Mouse (Mus musculus): ENCODE data around the gene Adamts14. TPM values are rescaled to one million over a fixed set of nuclear protein-coding genes. Genes with fewer than 3 reads are reported as not detected.

Gene Adamts14
- polyA plus RNA-seq, 1 experiment from 2014 or later, result 0.64 TPM

DNA sequence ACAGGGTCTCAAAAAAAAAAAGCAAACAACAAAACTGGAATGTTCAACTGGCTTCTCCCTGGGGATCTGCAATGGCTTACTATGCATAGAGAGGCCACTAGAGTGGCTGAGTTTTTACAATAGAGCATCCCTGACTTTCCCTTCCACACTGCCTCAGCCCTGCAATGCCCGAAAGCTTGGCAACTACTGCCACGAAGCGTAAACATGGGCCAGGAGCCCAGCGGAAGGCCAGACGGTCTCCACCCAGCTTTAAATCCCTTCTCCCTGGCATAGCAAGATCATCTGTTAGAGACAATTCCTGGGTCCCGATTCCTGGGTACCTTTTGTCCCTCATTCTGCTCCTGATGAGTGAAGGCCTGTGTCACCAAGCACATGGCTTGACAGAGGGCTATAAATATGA is 30.8 kb upstream of the Adamts14 start:
- WGBS (ENCODE audit: insufficient replicate concordance), result 87% methylated on average over 6 of the region's 6 CpGs
- Histone ChIP-seq H3K4me2 (no peak overlapping the region), H3K4me3 (ENCODE audit: low read depth, low read length) (no peak overlapping the region), H3K27me3 (ENCODE audit: control insufficient read depth, insufficient read depth, low read length) (no peaks in the 10 kb centered on the region), H3K9ac (ENCODE audit: low read depth, low read length) (no peak overlapping the region), H3K4me1 (ENCODE audit: control insufficient read depth, insufficient read depth, low read length) (no peaks in the 10 kb centered on the region), H3K9me3 (replicated peaks; ENCODE audit: control insufficient read depth, low read length) (no peaks in the 10 kb centered on the region), H3K36me3 (ENCODE audit: control insufficient read depth, insufficient read depth, low read length) (no peaks in the 10 kb centered on the region), H3K27ac (ENCODE audit: low read depth, low read length) (no peak overlapping the region)
- no peak for ATAC-seq (replicated peaks; ENCODE audit: insufficient number of reproducible peaks, low FRiP score, low TSS enrichment)

DNA sequence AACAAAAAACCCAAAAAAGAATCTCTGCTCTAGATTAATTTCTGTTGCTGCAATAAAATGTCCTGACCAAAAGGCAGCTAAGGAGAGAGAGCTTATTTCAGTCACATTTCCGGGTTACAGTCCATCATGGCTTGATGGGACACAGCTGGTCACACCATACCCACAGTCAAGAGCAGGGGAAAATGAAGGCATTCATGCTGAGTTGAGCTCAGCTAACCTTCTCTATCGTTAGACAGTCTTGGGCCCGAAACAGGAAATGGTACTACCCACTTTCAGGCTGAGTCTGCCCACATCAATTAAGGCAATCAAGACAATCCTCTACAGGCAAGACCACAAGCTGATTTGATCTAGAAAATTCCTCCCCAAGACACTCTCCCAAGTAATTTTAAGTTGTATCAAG is 27.8 kb upstream of the Adamts14 start:
- 71% methylated on average over 3 of the region's 3 CpGs for WGBS (ENCODE audit: insufficient replicate concordance)
- no peak for ATAC-seq (replicated peaks; ENCODE audit: insufficient number of reproducible peaks, low FRiP score, low TSS enrichment)
- H3K4me1 ChIP-seq (ENCODE audit: control insufficient read depth, insufficient read depth, low read length), result no peaks in the 10 kb centered on the region
- no peak overlapping the region for H3K4me2 ChIP-seq
- no peaks in the 10 kb centered on the region for H3K9me3 ChIP-seq (replicated peaks; ENCODE audit: control insufficient read depth, low read length)
- H3K27me3 ChIP-seq (ENCODE audit: control insufficient read depth, insufficient read depth, low read length), result no peaks in the 10 kb centered on the region
- H3K4me3 ChIP-seq (ENCODE audit: low read depth, low read length), result no peak overlapping the region
- no peak overlapping the region for H3K9ac ChIP-seq (ENCODE audit: low read depth, low read length)
- H3K36me3 ChIP-seq (ENCODE audit: control insufficient read depth, insufficient read depth, low read length), result no peaks in the 10 kb centered on the region
- no peak overlapping the region for H3K27ac ChIP-seq (ENCODE audit: low read depth, low read length)

DNA sequence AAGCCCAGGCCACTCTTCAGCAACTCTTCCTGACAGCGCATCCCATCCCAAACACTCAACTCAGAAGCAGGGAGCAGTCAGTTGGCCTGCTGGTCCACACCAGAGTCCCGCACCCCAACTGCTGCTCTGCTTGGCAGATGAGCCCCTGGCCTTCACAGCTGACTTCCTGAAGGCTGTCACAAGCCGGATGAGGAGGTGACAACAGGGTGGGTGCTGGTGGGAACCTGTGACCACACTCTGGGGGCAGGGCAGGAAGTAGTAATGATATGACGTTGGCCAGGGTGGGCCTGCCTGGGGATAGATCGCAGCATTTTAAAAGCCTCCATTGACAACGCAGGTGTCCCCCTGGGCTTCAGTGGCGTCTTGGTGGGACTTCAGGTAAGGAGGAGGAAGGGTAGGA is 24.2 kb upstream of the Adamts14 start, which contains the start of gene Prf1:
TSS of gene Prf1 (plus strand) at position 357 of the 400 bp plus-strand sequence.
- no peak within 1 kb of the TSS for H3K4me3 ChIP-seq (ENCODE audit: low read depth, low read length)
- H3K9ac ChIP-seq (ENCODE audit: low read depth, low read length), result no peak within 1 kb of the TSS
- H3K4me2 ChIP-seq, result no peak within 1 kb of the TSS
- H3K27me3 ChIP-seq (ENCODE audit: control insufficient read depth, insufficient read depth, low read length), result no peaks in the 10 kb centered on the region
- ATAC-seq (replicated peaks; ENCODE audit: insufficient number of reproducible peaks, low FRiP score, low TSS enrichment), result no peak
- no peaks in the 10 kb centered on the region for H3K36me3 ChIP-seq (ENCODE audit: control insufficient read depth, insufficient read depth, low read length)
- H3K4me1 ChIP-seq (ENCODE audit: control insufficient read depth, insufficient read depth, low read length), result no peaks in the 10 kb centered on the region
- H3K27ac ChIP-seq (ENCODE audit: low read depth, low read length), result no peak within 1 kb of the TSS
- H3K9me3 ChIP-seq (replicated peaks; ENCODE audit: control insufficient read depth, low read length), result no peaks in the 10 kb centered on the region
- 70% methylated on average over 7 of the region's 7 CpGs for WGBS (ENCODE audit: insufficient replicate concordance)

DNA sequence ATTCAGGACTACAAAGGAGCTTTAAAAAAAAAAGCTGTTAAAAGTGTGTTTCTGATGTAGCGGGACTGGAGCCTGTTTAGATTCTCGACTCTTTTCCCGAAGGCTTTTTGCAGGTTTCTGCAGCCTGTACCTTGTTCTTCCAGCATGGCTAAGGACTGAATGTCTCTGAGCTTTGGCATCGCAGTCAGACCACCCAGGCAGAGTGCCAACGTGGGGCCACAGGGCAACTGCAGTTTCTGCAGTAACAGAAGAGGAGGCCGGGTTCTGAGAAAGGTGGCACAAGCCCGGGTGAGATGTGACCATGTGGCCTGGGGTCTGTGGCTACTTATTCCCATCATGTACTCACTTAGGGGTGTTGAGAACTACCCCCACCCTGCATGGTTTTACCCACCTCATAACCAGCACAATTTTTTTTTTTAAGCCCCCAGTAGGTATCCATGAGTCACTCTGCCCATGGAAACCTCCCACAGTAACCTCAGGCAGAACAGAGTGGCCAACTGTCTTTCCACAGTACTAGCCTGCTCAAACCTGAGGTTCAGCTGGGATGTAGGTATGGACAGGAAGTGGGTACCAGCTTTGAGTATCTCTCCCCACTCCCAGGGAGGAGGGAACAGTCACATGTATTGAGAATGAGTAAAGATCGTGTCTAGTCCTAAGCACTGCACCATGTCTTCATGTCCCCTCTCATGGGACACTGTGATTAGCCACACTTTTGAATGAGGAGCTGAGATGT is 23.6 kb upstream of the Adamts14 start:
- no peaks in the 10 kb centered on the region for H3K27me3 ChIP-seq (ENCODE audit: control insufficient read depth, insufficient read depth, low read length)
- no peak overlapping the region for H3K27ac ChIP-seq (ENCODE audit: low read depth, low read length)
- 78% methylated on average over 8 of the region's 8 CpGs for WGBS (ENCODE audit: insufficient replicate concordance)
- ATAC-seq (replicated peaks; ENCODE audit: insufficient number of reproducible peaks, low FRiP score, low TSS enrichment), result no peak
- H3K4me1 ChIP-seq (ENCODE audit: control insufficient read depth, insufficient read depth, low read length), result no peaks in the 10 kb centered on the region
- H3K4me2 ChIP-seq, result no peak overlapping the region
- H3K4me3 ChIP-seq (ENCODE audit: low read depth, low read length), result no peak overlapping the region
- no peak overlapping the region for H3K9ac ChIP-seq (ENCODE audit: low read depth, low read length)
- H3K9me3 ChIP-seq (replicated peaks; ENCODE audit: control insufficient read depth, low read length), result no peaks in the 10 kb centered on the region
- H3K36me3 ChIP-seq (ENCODE audit: control insufficient read depth, insufficient read depth, low read length), result no peaks in the 10 kb centered on the region

DNA sequence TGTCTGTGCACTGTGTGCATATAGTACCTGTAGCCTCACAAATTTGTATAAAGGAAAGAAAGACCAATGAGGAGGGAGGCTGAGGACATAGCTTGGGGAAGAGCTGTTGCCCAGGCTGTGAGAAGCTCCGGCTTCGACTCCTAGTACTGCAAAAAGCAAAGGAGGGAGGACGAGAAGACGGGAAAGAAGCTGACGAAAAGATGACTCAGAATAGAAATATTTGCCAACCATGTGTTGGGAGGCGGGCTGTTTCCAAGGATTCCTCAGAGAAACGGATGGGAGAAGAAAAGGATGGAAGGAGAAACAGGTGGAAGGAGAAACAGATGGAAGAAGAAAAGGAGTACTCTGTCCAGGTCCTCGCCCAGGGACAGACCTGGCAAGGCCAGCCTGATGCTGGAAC is 21.0 kb upstream of the Adamts14 start:
- H3K27ac ChIP-seq (ENCODE audit: low read depth, low read length), result no peak overlapping the region
- H3K4me3 ChIP-seq (ENCODE audit: low read depth, low read length), result no peak overlapping the region
- H3K9me3 ChIP-seq (replicated peaks; ENCODE audit: control insufficient read depth, low read length), result no peaks in the 10 kb centered on the region
- peaks cover 3% of the 10 kb centered on the region; the same call in 1 of the 2 replicates for H3K4me1 ChIP-seq (ENCODE audit: control insufficient read depth, insufficient read depth, low read length)
- no peak overlapping the region for H3K9ac ChIP-seq (ENCODE audit: low read depth, low read length)
- H3K4me2 ChIP-seq, result no peak overlapping the region
- H3K27me3 ChIP-seq (ENCODE audit: control insufficient read depth, insufficient read depth, low read length), result no peaks in the 10 kb centered on the region
- no peak for ATAC-seq (replicated peaks; ENCODE audit: insufficient number of reproducible peaks, low FRiP score, low TSS enrichment)
- WGBS (ENCODE audit: insufficient replicate concordance), result 61% methylated on average over 8 of the region's 8 CpGs
- no peaks in the 10 kb centered on the region for H3K36me3 ChIP-seq (ENCODE audit: control insufficient read depth, insufficient read depth, low read length)

DNA sequence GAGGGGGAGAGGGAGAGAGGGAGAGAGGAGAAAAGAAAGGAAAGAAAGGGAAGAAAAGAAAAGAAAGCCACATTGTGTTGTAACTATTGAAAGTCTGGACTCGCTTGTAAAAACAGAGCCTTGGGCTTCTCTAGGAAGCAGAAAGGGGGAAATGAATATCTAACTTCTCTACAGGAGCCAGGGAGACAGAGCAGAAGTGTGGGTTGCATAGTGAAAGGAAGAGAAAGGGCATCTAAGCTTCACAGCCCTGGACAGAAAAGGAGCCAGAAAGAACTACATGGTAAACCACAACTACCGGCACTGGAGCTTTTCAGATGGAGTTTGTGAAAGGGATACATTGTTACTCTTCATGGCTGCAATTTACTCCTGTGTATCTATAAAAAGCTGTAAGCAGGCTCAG is 17.2 kb upstream of the Adamts14 start:
- no peaks in the 10 kb centered on the region for H3K36me3 ChIP-seq (ENCODE audit: control insufficient read depth, insufficient read depth, low read length)
- H3K4me2 ChIP-seq, result no peak overlapping the region
- H3K27ac ChIP-seq (ENCODE audit: low read depth, low read length), result peak overlapping the region; percentile 77
- H3K4me3 ChIP-seq (ENCODE audit: low read depth, low read length), result no peak overlapping the region
- no peaks in the 10 kb centered on the region for H3K9me3 ChIP-seq (replicated peaks; ENCODE audit: control insufficient read depth, low read length)
- 62% methylated on average over 2 of the region's 2 CpGs for WGBS (ENCODE audit: insufficient replicate concordance)
- H3K27me3 ChIP-seq (ENCODE audit: control insufficient read depth, insufficient read depth, low read length), result no peaks in the 10 kb centered on the region
- H3K9ac ChIP-seq (ENCODE audit: low read depth, low read length), result no peak overlapping the region
- no peak for ATAC-seq (replicated peaks; ENCODE audit: insufficient number of reproducible peaks, low FRiP score, low TSS enrichment)
- H3K4me1 ChIP-seq (ENCODE audit: control insufficient read depth, insufficient read depth, low read length), result peaks cover 4% of the 10 kb centered on the region; the same call in 1 of the 2 replicates

DNA sequence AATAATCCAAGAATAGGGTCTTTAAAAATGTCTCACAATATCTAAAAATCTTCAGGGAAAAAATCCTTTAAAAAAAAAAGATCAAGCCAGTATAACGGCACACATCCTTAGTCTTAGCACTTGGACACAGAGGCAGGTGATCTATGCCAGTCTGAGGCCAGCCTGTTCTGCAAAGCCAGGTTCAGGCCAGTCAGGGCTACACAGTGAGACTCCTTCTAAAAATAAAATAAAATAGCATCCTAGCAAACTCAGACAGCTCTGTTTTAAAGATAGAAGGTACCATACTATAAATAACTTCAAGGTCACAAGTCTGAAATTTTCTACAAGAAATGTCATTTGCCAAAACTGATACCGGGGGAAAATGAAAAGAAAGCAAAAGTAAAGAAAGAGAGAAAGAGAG is 16.8 kb upstream of the Adamts14 start:
- no peak overlapping the region for H3K4me3 ChIP-seq (ENCODE audit: low read depth, low read length)
- peaks cover 4% of the 10 kb centered on the region; the same call in 1 of the 2 replicates for H3K4me1 ChIP-seq (ENCODE audit: control insufficient read depth, insufficient read depth, low read length)
- no peaks in the 10 kb centered on the region for H3K9me3 ChIP-seq (replicated peaks; ENCODE audit: control insufficient read depth, low read length)
- no peaks in the 10 kb centered on the region for H3K36me3 ChIP-seq (ENCODE audit: control insufficient read depth, insufficient read depth, low read length)
- H3K27me3 ChIP-seq (ENCODE audit: control insufficient read depth, insufficient read depth, low read length), result no peaks in the 10 kb centered on the region
- no peak for ATAC-seq (replicated peaks; ENCODE audit: insufficient number of reproducible peaks, low FRiP score, low TSS enrichment)
- H3K4me2 ChIP-seq, result no peak overlapping the region
- peak overlapping the region; percentile 77 for H3K27ac ChIP-seq (ENCODE audit: low read depth, low read length)
- H3K9ac ChIP-seq (ENCODE audit: low read depth, low read length), result no peak overlapping the region
- WGBS (ENCODE audit: insufficient replicate concordance), result 62% methylated on average over 2 of the region's 2 CpGs

DNA sequence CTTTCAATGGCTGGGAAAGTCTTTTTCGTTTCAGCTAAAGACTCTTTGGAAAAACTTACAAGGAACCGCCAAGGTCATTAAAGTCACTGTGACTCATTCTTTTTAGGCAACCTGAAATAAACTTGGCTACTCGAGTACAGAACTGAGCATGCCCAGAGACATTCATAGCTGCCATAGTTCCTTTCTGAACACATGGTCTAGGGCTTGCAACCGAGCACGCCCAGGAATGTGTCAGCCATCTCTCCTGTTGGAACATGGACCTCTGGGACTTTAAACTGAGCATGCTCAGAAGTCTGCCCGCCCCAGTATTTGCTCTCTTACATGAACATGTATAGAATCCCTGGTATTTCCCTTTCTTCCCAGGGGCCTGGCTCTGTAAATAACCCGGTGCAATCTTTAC is 13.0 kb upstream of the Adamts14 start:
- ATAC-seq (replicated peaks; ENCODE audit: insufficient number of reproducible peaks, low FRiP score, low TSS enrichment), result no peak
- H3K4me1 ChIP-seq (ENCODE audit: control insufficient read depth, insufficient read depth, low read length), result peaks cover 4% of the 10 kb centered on the region; the same call in 1 of the 2 replicates
- no peaks in the 10 kb centered on the region for H3K27me3 ChIP-seq (ENCODE audit: control insufficient read depth, insufficient read depth, low read length)
- 67% methylated on average over 7 of the region's 7 CpGs for WGBS (ENCODE audit: insufficient replicate concordance)
- no peaks in the 10 kb centered on the region for H3K9me3 ChIP-seq (replicated peaks; ENCODE audit: control insufficient read depth, low read length)
- H3K4me2 ChIP-seq, result no peak overlapping the region
- H3K36me3 ChIP-seq (ENCODE audit: control insufficient read depth, insufficient read depth, low read length), result no peaks in the 10 kb centered on the region
- H3K9ac ChIP-seq (ENCODE audit: low read depth, low read length), result no peak overlapping the region
- H3K27ac ChIP-seq (ENCODE audit: low read depth, low read length), result peak overlapping the region; percentile 59; the same call in 1 of the 2 replicates
- H3K4me3 ChIP-seq (ENCODE audit: low read depth, low read length), result no peak overlapping the region

DNA sequence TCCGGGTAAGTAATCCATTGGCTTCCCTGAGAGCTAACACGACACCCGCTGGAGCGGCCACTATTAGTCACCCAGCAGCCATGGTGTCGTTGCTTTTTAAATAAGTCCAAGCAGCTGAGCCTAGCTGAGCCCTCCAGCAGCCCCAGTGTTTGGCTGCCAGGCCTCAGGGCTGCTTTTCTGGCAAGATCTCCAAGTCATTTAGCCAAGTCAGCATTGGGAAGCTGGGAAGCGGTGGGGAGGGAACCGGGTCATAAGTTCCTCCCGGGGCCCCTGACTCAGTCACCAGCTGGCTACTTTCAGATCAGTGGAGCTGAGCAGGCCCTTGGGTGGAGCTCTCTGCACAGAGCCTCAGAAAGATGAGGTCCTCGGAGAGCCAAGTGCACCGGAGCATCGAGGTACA is 12.0 kb upstream of the Adamts14 start:
- Histone ChIP-seq H3K4me3 (ENCODE audit: low read depth, low read length) (no peak overlapping the region), H3K9ac (ENCODE audit: low read depth, low read length) (no peak overlapping the region), H3K36me3 (ENCODE audit: control insufficient read depth, insufficient read depth, low read length) (no peaks in the 10 kb centered on the region), H3K4me1 (ENCODE audit: control insufficient read depth, insufficient read depth, low read length) (peaks cover 4% of the 10 kb centered on the region; the same call in 1 of the 2 replicates), H3K27me3 (ENCODE audit: control insufficient read depth, insufficient read depth, low read length) (no peaks in the 10 kb centered on the region), H3K4me2 (no peak overlapping the region), H3K9me3 (replicated peaks; ENCODE audit: control insufficient read depth, low read length) (no peaks in the 10 kb centered on the region), H3K27ac (ENCODE audit: low read depth, low read length) (no peak overlapping the region)
- 84% methylated on average over 11 of the region's 11 CpGs for WGBS (ENCODE audit: insufficient replicate concordance)
- no peak for ATAC-seq (replicated peaks; ENCODE audit: insufficient number of reproducible peaks, low FRiP score, low TSS enrichment)
